ENCODE assay signal across 27 mouse cellular contexts in genomic region chr7:68482553-68482952, GRCm38 (mm10).
DNase-seq lines count a peak whose midpoint lies in the region; ATAC-seq and TF ChIP-seq lines count a peak whose summit lies in the region.
"Had no signal": no experiment of that assay in that cellular context is flagged by ENCODE, and none has a peak within 500 bp of the region (broad histone marks: within the 10 kb centered on the region; RNA-seq: fewer than 3 reads in every experiment).

No protein-coding gene starts in this region.

- no peak overlapping the region for H3K27ac ChIP-seq in forebrain, embryonic 14.5 days (ENCODE audit: low read depth, low read length)
- H3K27ac ChIP-seq in forebrain, postnatal 0 days (ENCODE audit: low read depth, low read length), result no peak overlapping the region
- no peak overlapping the region for H3K27ac ChIP-seq in kidney, embryonic 16.5 days (ENCODE audit: low read length)
- H3K27ac ChIP-seq in hindbrain, embryonic 16.5 days (ENCODE audit: low read depth, low read length), result no peak overlapping the region
- H3K27ac ChIP-seq in stomach, postnatal 0 days (replicated peaks), result no peak overlapping the region
- H3K27ac ChIP-seq: forebrain, embryonic 13.5 days; kidney, embryonic 15.5 days; limb, embryonic 13.5 days; lung, embryonic 15.5 days; midbrain, embryonic 12.5 days had no signal

- H3K36me3 ChIP-seq in forebrain, embryonic 14.5 days (ENCODE audit: control insufficient read depth, insufficient read depth, low read length), result no peaks in the 10 kb centered on the region
- no peaks in the 10 kb centered on the region for H3K36me3 ChIP-seq in forebrain, postnatal 0 days (ENCODE audit: insufficient read depth)
- H3K36me3 ChIP-seq in kidney, embryonic 16.5 days (ENCODE audit: insufficient read depth, low read length), result no peaks in the 10 kb centered on the region
- H3K36me3 ChIP-seq in hindbrain, embryonic 16.5 days (ENCODE audit: control insufficient read depth, insufficient read depth, low read length), result no peaks in the 10 kb centered on the region
- H3K36me3 ChIP-seq in stomach, postnatal 0 days (ENCODE audit: control insufficient read depth, insufficient read depth, low read length), result no peaks in the 10 kb centered on the region
- H3K36me3 ChIP-seq: heart, embryonic 12.5 days; kidney, embryonic 15.5 days; limb, embryonic 13.5 days; lung, embryonic 15.5 days; midbrain, embryonic 12.5 days had no signal

- peak; percentile 11 for DNase-seq in forebrain, embryonic 14.5 days (ENCODE audit: low spot score)
- no peak for DNase-seq in forebrain, postnatal 0 days
- DNase-seq in kidney, postnatal 4 days, result no peak
- no peak for DNase-seq in stomach, postnatal 0 days (ENCODE audit: low spot score)
- DNase-seq in cerebellum, postnatal 25 days, result no peak
- DNase-seq: adrenal gland, postnatal 36 days; cerebellum, adult 8-10 months; cerebellum, postnatal 36 days; gastrocnemius, postnatal 25 days; heart, adult 18-20 months; heart, postnatal 4 days; kidney, adult 18-20 months; kidney, postnatal 36 days; right cerebral cortex, adult 18-20 months; right cerebral cortex, postnatal 4 days; thymus, adult 2 months; thymus, postnatal 36 days had no signal

- H3K9me3 ChIP-seq in forebrain, embryonic 14.5 days (replicated peaks; ENCODE audit: control insufficient read depth, low read length), result no peaks in the 10 kb centered on the region
- no peaks in the 10 kb centered on the region for H3K9me3 ChIP-seq in forebrain, postnatal 0 days (ENCODE audit: low read length)
- H3K9me3 ChIP-seq in kidney, embryonic 16.5 days (ENCODE audit: low read length), result no peaks in the 10 kb centered on the region
- no peaks in the 10 kb centered on the region for H3K9me3 ChIP-seq in hindbrain, embryonic 16.5 days (ENCODE audit: control insufficient read depth, low read length)
- H3K9me3 ChIP-seq in stomach, postnatal 0 days (ENCODE audit: control insufficient read depth, low read length), result no peaks in the 10 kb centered on the region
- H3K9me3 ChIP-seq: forebrain, embryonic 13.5 days; heart, embryonic 12.5 days; kidney, embryonic 15.5 days; limb, embryonic 13.5 days; lung, embryonic 15.5 days; midbrain, embryonic 12.5 days had no signal

- no peaks in the 10 kb centered on the region for H3K4me1 ChIP-seq in forebrain, embryonic 14.5 days (ENCODE audit: control insufficient read depth, insufficient read depth, low read length)
- no peaks in the 10 kb centered on the region for H3K4me1 ChIP-seq in forebrain, postnatal 0 days (ENCODE audit: insufficient read depth)
- H3K4me1 ChIP-seq in kidney, embryonic 16.5 days (ENCODE audit: insufficient read depth, low read length), result no peaks in the 10 kb centered on the region
- no peaks in the 10 kb centered on the region for H3K4me1 ChIP-seq in hindbrain, embryonic 16.5 days (ENCODE audit: control insufficient read depth, insufficient read depth, low read depth, low read length)
- H3K4me1 ChIP-seq in stomach, postnatal 0 days (replicated peaks; ENCODE audit: control insufficient read depth, insufficient read depth), result no peaks in the 10 kb centered on the region
- H3K4me1 ChIP-seq: kidney, embryonic 15.5 days; limb, embryonic 13.5 days; lung, embryonic 15.5 days; midbrain, embryonic 12.5 days had no signal

- H3K27me3 ChIP-seq in forebrain, embryonic 14.5 days (replicated peaks; ENCODE audit: control insufficient read depth, insufficient read depth, low read length), result no peaks in the 10 kb centered on the region
- H3K27me3 ChIP-seq in forebrain, postnatal 0 days (ENCODE audit: insufficient read depth, low read length), result no peaks in the 10 kb centered on the region
- H3K27me3 ChIP-seq in kidney, embryonic 16.5 days (ENCODE audit: insufficient read depth, low read length), result peaks cover 4% of the 10 kb centered on the region; the same call in 1 of the 2 replicates
- H3K27me3 ChIP-seq in hindbrain, embryonic 16.5 days (replicated peaks; ENCODE audit: control insufficient read depth, insufficient read depth, low read length), result no peaks in the 10 kb centered on the region; the same call in 1 of the 2 replicates
- H3K27me3 ChIP-seq in stomach, postnatal 0 days (ENCODE audit: control insufficient read depth, insufficient read depth, low read length), result no peaks in the 10 kb centered on the region

- no peak for TF ChIP-seq EP300 in stomach, postnatal 0 days (optimal IDR thresholded peaks at IDR 0.05)

- no peak overlapping the region for H3K4me2 ChIP-seq in forebrain, embryonic 14.5 days (ENCODE audit: low read length)
- H3K4me2 ChIP-seq in forebrain, postnatal 0 days (ENCODE audit: low read depth), result no peak overlapping the region
- no peak overlapping the region for H3K4me2 ChIP-seq in kidney, embryonic 16.5 days (replicated peaks; ENCODE audit: low read depth, low read length)
- no peak overlapping the region for H3K4me2 ChIP-seq in hindbrain, embryonic 16.5 days (ENCODE audit: low read length)
- no peak overlapping the region for H3K4me2 ChIP-seq in stomach, postnatal 0 days (replicated peaks; ENCODE audit: low read depth)
- H3K4me2 ChIP-seq: forebrain, embryonic 13.5 days; heart, embryonic 12.5 days; kidney, embryonic 15.5 days; limb, embryonic 13.5 days; liver, embryonic 11.5 days; lung, embryonic 15.5 days; midbrain, embryonic 12.5 days had no signal

- 61% methylated on average over 10 of the region's 10 CpGs for WGBS in forebrain, embryonic 14.5 days
- 61% methylated on average over 10 of the region's 10 CpGs for WGBS in forebrain, postnatal 0 days
- 12% methylated on average over 10 of the region's 10 CpGs for WGBS in kidney, embryonic 16.5 days
- WGBS in hindbrain, embryonic 16.5 days, result 56% methylated on average over 10 of the region's 10 CpGs
- 47% methylated on average over 10 of the region's 10 CpGs for WGBS in stomach, postnatal 0 days

- TF ChIP-seq CTCF in forebrain, postnatal 0 days (IDR thresholded peaks at IDR 0.05; ENCODE audit: low read depth), result no peak
- TF ChIP-seq CTCF in stomach, postnatal 0 days (IDR thresholded peaks at IDR 0.05; ENCODE audit: low read depth), result no peak

- H3K4me3 ChIP-seq in forebrain, embryonic 14.5 days (ENCODE audit: low read depth, low read length), result no peak overlapping the region
- no peak overlapping the region for H3K4me3 ChIP-seq in forebrain, postnatal 0 days (ENCODE audit: low read depth, low read length)
- H3K4me3 ChIP-seq in kidney, embryonic 16.5 days (ENCODE audit: low read length), result no peak overlapping the region
- H3K4me3 ChIP-seq in hindbrain, embryonic 16.5 days (ENCODE audit: low read length), result no peak overlapping the region
- no peak overlapping the region for H3K4me3 ChIP-seq in stomach, postnatal 0 days (ENCODE audit: low read depth, low read length)
- H3K4me3 ChIP-seq: forebrain, embryonic 13.5 days; heart, embryonic 12.5 days; kidney, embryonic 15.5 days; limb, embryonic 13.5 days; lung, embryonic 15.5 days; midbrain, embryonic 12.5 days had no signal

- no peak for ATAC-seq in forebrain, embryonic 14.5 days
- no peak for ATAC-seq in forebrain, postnatal 0 days
- peak; percentile 42; the same call in 1 of the 2 replicates for ATAC-seq in kidney, embryonic 16.5 days (ENCODE audit: low FRiP score, low TSS enrichment)
- ATAC-seq in hindbrain, embryonic 16.5 days, result peak; percentile 67
- 0 out of 2 replicates have a peak, but pooled peaks have one; percentile 10 for ATAC-seq in stomach, postnatal 0 days (ENCODE audit: low FRiP score, low TSS enrichment)
- ATAC-seq: forebrain, embryonic 13.5 days; Patski had no signal

- no peak overlapping the region for H3K9ac ChIP-seq in forebrain, embryonic 14.5 days (ENCODE audit: low read length)
- no peak overlapping the region for H3K9ac ChIP-seq in forebrain, postnatal 0 days
- H3K9ac ChIP-seq in kidney, embryonic 16.5 days (replicated peaks; ENCODE audit: low read length), result no peak overlapping the region
- H3K9ac ChIP-seq in hindbrain, embryonic 16.5 days (ENCODE audit: low read depth, low read length), result no peak overlapping the region
- no peak overlapping the region for H3K9ac ChIP-seq in stomach, postnatal 0 days (ENCODE audit: low read length)
- H3K9ac ChIP-seq: forebrain, embryonic 13.5 days; heart, embryonic 12.5 days; kidney, embryonic 15.5 days; limb, embryonic 13.5 days; lung, embryonic 15.5 days; midbrain, embryonic 12.5 days had no signal

Comparison
In these comparisons a context has a peak if more than half of its experiments do, and no peak if none do; other contexts are left out.
1. ATAC-seq: peak in kidney, embryonic 16.5 days (single experiment), hindbrain, embryonic 16.5 days (single experiment) and stomach, postnatal 0 days (single experiment); none in forebrain, embryonic 14.5 days (single experiment) and forebrain, postnatal 0 days (single experiment).